Mouse (Mus musculus) bone marrow macrophage, adult 2 months (primary cell): ENCODE results near the gene Mtg2.

ENCODE experiments used
- CTCF ChIP-seq: IDR thresholded peaks from 2 replicates; pipeline ENCODE4 v1.5.1; 2012; ENCODE audit warnings: low read depth, mild to moderate bottlenecking, low read length, moderate library complexity
- POLR2A ChIP-seq: IDR thresholded peaks from 2 replicates; pipeline ENCODE4 v1.6.1; 2012; ENCODE audit warnings: mild to moderate bottlenecking, low read depth, low read length, borderline replicate concordance

- TF ChIP-seq POLR2A, result no peak; the same call in 1 of the 2 replicates
- TF ChIP-seq CTCF, result no peak
Measured at GRCm38 (mm10) chr2:180070481-180071453, at the start of gene Mtg2.
